Mouse (Mus musculus) brain, embryonic 14.5 days (tissue): Measurements from ENCODE around the gene Ift88.

Experiments used
- CTCF ChIP-seq: fragments of 200-500 bp; IDR thresholded peaks from 2 replicates; pipeline ENCODE4 v1.5.1; 2012; ENCODE audit warnings: inconsistent platforms, mild to moderate bottlenecking, moderate library complexity, borderline replicate concordance; ENCODE audit not compliant: insufficient read depth, insufficient read length; ENCODE audit errors: extremely low read depth
- POLR2A ChIP-seq: fragments of 200-500 bp; IDR thresholded peaks from 2 replicates; pipeline ENCODE4 v1.6.1; 2012; ENCODE audit warnings: mild to moderate bottlenecking, inconsistent platforms, borderline replicate concordance; ENCODE audit not compliant: poor library complexity, insufficient read depth, insufficient read length, severe bottlenecking; ENCODE audit errors: extremely low read depth

DNA sequence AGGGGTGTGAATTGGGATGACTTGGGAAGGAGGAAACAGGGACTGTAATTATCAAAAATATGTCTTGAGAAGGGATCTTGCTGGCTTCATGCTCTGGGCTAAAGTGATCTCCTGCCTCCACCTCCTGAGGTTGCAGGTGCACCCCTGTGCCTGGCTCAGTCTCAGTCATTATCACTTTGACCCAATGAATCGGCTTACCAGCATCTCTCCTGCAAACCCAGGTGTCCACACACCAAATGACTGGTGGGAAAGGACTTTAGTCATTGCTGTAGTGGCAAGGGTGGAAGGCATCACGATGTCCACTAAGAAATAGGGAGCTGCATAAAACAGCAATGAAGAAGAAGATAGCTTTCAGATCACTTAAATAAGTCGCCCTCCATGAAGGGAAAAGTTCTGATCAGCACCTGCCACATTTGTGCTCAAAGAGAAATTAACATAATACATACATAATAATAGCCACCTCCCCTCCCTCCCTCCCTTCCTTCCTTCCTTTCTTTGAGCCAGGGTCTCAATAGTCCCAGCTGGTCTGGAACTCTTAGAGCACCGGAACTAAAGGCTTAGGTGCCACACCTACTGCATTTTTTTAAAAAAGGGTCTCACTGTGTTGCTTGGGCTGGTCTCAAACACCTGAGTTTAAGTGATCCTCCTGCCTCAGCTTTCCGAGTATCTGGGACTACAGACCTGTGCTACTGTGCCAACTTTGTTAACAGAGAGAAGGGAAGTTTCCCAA is 106.1 kb downstream of the Ift88 start:
- TF ChIP-seq POLR2A (no peak), CTCF (no peak)
